Mouse (Mus musculus): Measurements from ENCODE around the gene Coq9.

Gene Coq9

DNA sequence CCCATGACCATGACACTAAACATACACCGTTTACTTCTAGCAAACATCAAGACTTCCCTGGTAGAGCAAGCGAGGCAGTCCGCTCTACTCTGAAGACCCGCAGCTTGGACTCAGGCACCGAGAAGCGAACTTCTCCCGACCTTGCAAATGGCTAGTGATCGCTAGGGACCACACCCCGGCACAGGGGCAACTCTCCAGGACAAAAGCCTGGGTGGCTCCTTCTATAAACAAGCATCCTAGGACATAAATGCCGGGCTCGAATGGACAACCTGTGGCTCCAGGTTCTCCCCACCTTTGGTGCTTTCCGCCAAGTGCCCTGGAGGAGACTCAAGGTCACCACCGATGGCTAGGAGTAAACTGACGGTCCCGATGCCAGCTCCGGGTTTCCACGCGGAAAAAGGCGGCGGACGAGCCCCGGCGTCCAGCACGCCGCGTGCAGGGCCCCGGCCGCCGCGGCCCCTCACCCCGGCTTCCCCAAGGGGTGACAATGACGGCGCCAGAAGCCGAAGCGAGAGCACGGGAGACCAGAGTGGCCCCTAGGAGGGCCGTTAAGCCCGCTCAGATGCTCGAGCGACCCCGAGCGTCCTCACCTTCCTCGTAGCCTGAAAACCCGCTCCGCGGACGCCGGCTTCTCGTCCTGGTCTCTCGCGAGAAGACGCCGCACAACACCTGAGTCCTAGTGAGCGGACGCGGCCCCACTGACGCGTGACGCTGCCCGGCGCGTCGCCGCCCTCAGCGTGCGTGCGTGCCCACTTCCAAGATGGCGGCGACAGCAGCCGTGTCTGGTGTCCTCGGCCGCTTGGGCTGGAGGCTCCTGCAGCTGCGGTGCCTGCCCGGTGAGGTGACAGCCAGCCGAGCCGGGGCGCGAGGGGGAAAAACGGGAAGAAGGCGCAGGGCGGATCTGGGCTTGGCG lies at the start of gene Coq9, which contains the start of gene Ciapin1:
Coq9 (plus strand) TSS at position 660 of the 913 bp plus-strand sequence.
Ciapin1 (minus strand) TSS at position 697 of the 913 bp plus-strand sequence.
- peak; percentile 94 to 98 for DNase-seq (ENCODE audit: low spot score in 2 of 2)

DNA sequence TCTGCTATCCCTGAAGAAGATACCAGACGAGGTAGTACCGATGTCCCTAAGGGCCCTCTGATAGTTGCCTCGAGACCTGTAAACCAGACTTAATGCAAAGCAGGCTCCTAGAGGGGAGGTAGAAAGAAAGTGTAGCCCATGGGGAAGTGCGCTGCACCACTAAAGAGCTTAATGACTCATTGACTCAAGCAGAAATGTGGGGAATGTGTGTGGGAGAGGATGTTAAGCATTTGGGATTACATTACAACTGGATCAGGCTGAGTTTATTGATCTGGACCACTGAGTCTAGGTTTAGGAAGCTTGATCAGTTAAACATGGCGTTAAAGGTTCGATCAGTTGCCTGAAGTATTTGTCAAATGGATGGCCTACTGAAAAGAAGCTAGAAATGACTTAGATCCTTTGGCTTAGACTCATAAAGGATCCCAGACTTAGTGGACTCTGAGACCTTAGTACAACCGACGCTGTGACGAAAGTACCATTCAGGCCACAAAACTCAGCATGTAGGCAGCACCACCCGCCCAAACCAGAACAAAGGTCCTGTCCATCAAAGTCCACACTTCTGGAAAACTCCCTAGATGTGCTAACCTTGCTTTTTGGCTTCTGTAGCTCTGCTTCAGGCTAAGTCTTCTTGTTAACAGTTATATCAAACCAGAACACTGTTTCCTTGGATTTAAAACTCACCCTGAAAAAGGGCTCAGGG lies 48.7 kb upstream of the Coq9 start:
- no peak for DNase-seq (ENCODE audit: low spot score in 2 of 2)

DNA sequence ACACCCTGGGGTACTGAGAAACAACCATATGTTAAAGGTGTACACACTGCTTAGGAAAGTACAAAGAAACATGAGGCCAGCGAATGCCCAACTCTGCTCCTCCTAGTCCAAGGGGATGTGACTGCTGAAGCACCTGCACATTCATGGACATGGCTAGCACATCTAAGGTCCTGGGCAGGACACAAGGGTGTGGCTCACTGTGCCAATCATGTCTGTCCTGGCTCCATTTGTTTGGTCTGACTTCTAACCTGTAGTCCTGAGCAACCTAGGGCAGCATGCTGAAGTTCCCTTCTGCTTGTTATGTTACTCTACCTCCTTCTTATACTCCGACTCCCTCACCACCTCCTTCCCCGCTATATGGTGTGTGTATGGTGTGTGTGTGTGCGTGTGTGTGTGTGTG lies 43.8 kb upstream of the Coq9 start:
- DNase-seq (ENCODE audit: low spot score in 2 of 2): no peak

DNA sequence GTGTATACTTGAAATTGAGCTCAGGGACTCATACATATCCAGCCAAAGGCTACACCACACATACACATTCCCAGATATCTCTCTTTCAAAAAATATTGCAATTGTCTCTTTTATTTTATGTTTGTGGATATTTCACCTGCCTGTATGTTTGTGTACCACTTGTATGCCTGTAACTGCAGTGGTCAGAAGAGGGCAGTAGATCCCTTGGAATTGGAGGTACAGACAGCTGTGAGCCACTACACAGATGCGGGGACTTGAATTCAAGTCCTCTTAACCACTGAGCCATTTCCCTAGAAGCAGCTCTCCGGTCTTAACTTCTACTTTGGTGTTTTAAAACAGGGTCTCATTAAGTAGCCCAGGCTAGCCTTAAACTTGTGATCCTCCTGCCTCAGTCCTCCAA lies 43.3 kb upstream of the Coq9 start:
- DNase-seq (ENCODE audit: low spot score in 2 of 2): no peak

DNA sequence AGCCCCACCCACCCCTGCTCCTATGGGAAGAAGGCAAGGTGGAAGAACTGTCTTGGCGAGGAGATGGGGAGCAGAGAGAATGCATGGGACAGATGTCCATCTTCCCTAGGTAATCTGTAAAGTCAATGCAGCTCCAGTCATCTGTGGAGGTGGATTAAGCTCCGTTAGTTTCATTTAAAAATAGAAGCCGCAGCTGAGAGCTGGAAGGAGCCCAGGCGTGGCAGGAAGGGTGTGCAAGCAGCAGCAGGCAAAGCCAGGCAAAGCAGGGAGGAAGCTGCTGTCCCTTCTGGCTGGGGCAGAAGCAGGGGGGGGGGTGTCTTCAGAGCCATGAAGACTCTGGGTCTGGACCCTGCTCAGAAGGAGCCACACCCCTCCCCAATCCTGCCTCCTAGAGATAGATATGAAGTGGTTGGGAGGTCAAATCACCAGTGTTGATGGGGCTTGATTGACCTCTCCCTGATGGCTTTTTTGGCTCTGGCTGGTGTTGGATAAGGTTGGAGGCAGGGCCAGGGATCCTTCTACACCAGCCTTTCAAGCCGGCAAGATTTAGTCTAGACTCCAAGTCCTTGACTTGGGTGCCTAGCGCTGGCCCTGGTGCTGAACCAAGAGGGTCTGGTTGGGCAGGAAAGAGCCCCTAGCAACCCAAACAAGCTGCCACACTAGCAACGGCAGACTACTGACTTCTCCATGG lies 37.7 kb upstream of the Coq9 start:
- DNase-seq (ENCODE audit: low spot score in 2 of 2): no peak

DNA sequence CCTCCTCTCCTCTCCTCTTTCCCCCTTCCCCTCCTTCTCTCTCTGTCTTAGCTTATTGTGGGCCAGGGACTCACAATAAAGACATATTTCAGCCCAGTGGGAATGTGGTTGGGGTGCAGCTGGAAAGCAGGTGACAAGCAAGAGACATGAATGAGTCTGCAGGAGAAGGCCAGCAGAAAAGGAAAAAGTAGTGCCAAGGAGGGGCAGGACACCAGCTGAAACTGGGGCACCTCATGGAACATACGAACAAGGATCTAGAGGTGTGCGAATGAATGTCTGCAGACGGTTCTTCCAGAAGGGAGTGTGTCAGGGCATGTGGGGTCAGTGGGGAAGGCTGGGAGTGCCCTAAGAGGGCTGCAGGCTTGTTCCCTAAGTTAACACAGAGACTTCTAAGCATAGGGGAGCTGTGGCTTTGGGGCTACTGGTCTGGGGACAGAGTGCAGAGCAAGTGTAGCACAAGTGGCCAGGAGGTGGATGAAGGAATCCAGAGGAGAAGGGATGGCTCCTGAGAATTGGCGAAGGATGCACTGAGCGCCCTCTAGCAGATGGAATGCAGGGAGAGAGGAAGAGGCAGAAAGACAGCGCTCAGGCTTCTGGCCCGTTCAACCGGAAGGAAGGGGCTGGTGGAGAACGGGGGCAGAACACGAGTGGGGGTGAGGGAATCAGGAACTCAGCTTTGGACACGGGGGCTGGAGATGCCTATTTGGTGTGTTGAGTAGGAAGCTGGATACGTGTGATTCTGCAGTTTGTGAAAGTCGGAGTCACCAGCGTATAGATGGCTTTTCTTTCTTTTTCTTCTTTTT lies 36.6 kb upstream of the Coq9 start:
- DNase-seq (ENCODE audit: low spot score in 2 of 2): no peak

DNA sequence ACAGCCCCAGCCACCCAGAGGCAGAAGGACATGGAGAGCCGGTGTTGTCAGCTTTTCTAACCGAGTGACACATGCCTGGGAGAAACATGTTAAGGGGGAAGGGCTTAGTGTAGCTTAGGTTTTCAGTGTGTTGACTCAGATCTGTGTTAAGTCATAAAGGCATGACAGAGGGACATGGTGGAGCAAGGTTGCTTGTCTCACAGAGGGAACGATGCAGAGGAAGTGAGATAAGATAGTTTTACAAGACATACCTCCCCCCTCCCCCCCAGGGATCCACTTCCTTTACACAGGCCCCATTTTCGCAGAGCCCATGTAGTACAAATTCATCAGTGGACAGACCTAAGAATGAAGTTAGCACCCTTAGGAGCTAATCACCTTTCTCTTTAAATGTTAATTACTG lies 35.7 kb upstream of the Coq9 start:
- no peak for DNase-seq (ENCODE audit: low spot score in 2 of 2)

DNA sequence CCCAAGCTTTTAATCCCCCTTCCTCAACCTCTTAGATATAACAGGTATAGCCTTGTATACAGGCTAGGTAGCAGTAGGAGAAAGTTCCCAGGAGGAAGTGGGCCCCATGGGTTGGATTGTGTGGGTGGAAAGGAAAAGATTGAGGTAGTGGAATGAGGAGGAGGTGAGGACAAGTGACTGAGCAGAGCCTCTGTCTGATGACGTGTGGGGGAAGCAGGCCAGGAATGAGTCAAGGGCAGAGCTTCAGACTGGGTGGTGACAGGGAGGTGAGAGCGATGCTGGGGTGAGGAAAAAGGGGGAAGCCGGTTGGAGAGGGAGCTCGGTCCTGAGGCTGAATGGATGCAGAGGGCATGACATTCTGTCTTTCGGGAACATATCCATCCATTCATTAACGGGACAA lies 34.6 kb upstream of the Coq9 start:
- DNase-seq (ENCODE audit: low spot score in 2 of 2): no peak

DNA sequence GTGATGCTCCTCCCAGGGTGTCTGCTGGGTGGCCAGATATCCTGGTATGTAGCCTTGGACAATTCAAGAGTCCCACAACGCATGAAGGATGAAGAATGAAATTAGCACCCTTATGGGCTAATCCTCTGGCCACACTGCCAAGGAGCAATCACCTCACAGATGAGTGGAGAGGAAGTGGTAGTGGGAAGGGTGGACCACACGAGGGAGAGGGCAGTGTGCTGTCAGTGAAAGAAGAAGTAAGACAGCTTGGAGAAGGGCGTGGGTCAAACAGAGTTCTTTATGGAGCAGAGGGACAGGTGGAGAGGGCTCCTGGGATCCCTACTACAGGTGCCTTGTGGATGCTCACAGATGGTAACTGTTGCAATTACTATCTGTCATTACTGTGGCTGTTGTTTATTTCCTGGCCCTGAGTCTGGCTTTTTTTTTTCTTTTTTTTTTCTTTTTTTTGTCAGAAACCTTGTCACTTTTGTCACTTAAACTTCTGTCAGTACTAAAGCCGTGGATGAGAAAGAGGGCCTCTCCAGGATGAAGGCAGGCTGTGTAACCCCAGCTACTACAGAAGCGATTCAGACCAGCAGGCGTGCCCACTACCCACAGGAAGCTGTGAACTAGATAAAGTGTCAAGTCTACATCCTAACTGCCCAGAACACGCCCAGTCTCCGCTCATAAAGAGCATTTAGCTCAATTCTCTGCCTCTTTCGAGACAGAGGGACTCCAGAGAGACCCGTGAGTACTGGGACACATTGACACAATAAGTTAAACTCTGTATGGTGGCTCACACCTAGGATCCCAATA lies 33.4 kb upstream of the Coq9 start:
- no peak for DNase-seq (ENCODE audit: low spot score in 2 of 2)

DNA sequence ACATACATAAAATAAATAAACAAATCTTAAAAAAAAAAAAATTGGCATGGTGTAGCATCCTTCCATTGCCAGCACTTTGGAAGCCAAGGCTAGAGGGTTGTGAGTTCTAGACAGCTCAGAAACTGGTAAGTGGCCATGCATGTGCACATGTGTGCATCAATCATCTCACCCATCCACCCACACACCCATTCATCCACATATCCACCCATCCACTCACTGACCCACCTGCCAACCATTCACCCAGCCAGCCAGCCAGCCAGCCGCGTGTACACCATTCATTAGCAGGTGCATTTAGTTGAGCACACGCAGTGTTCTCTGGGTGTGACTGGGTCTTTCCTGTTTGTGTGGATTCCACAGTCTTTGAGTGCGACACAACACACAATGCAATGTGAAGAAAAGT lies 32.3 kb upstream of the Coq9 start:
- DNase-seq (ENCODE audit: low spot score in 2 of 2): no peak

DNA sequence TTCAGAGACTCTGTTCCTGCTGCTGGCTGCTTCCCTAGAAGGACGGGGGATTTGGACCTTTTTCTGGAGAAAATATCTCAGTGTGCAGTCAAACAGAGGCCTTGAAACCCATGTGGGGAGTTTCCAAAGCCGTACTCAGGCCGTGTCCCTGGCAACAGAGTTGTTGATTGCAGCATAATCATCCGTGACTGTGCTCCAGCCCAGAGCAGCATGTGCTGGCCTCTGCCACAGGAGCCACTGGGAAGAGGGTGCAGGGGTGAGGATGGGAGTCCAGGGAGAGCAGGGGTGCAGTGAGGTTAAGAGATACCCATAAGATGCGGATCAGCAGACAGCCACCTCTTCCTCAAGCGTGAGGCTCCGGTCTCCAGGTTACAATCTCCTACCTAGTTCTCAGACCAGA lies 30.6 kb upstream of the Coq9 start:
- no peak for DNase-seq (ENCODE audit: low spot score in 2 of 2)

DNA sequence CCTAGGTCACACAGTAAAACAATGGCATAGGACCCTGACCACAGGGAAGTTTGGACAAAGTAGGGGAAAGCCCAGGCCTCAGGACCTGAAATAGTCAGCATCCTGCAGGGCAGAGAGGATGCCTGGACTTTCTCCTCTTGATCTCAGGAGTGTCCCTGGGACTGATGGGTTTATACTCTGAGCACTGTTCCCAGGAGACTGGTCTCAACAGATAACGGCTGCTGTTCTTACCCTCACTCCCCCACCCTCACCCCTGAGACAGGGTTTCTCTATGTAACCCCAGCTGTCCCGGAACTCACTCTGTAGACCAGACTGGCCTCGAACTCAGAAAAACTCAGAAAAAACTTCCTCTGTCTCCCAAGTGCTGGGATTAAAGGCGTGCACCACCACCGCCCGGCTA lies 29.7 kb upstream of the Coq9 start:
- DNase-seq (ENCODE audit: low spot score in 2 of 2): no peak

DNA sequence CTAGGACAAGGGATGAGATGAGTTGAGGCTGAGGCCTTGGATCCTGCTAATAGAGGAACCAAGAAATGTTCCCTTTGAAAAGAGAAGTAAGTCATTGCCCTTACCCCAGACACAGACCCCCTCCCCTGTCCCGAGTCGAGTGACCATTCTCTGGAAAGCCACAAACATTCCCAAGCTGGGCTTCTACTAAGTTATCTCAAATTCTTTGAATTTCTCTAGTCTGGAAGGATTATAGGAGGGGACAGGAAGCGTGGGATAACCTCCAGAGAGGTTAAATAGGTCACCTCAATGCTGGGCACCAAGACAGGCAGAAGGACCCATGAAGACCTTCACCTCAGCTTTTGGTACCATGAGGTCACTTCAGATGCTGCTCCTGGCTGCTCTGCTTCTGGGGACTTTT lies 28.0 kb upstream of the Coq9 start, which contains the start of gene Ccl17:
Ccl17 (plus strand) TSS at position 301 of the 400 bp plus-strand sequence.
- no peak for DNase-seq (ENCODE audit: low spot score in 2 of 2)

DNA sequence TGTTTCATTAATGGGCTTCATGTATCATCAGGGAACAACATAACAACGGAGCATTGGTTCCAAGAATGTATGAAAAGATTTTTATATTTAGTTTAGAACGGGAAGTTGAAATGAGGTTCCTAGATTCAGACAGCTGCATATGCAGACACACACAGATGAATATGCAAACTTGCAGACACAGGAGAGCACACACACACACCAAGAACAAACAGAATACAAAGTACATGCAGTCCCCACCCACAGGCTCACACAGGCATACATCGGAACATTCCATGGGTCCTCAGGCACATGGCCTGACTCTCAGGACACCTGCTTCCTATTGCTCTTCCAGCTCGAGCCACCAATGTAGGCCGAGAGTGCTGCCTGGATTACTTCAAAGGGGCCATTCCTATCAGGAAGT lies 27.3 kb upstream of the Coq9 start:
- no peak for DNase-seq (ENCODE audit: low spot score in 2 of 2)

DNA sequence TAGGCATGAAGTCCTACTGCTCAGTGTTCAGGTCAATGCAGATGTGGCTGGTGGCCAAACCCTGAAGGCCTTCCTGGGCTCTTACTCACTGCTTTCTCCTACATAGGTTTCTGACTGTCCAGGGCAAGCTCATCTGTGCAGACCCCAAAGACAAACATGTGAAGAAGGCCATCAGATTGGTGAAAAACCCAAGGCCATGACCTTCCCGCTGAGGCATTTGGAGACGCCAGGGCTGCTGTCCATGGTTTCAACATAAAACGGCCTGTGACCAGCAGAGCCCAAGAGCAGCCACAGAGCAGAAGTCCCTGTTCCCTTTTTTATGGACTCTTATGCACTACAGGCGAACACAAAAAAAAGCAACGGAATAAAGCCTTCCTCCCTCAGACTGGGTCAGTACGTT lies 26.5 kb upstream of the Coq9 start:
- no peak for DNase-seq (ENCODE audit: low spot score in 2 of 2)

DNA sequence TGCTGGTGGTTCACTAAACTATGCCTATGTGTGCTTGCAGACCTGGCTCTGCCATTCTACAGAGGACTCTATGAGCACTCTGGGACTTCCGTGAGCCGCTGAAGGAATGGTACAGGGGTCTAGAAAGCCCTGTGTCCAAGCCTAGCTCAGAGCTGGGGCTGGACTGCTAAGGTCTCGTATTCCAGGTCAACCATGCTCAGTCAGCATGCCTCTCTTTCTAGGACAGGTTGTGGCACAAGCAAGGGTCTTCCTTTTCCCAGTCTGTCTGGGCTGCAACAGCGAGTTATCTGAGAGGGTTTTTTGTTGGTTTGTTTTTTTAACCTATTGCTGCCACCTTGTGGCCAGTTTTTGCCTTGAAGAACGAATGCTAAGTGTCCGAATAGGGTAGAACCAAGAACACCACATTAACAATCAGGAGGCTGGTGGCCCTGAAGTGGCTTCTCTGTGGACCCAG lies 25.4 kb upstream of the Coq9 start:
- peak; percentile 87 to 94 for DNase-seq (ENCODE audit: low spot score in 2 of 2)

DNA sequence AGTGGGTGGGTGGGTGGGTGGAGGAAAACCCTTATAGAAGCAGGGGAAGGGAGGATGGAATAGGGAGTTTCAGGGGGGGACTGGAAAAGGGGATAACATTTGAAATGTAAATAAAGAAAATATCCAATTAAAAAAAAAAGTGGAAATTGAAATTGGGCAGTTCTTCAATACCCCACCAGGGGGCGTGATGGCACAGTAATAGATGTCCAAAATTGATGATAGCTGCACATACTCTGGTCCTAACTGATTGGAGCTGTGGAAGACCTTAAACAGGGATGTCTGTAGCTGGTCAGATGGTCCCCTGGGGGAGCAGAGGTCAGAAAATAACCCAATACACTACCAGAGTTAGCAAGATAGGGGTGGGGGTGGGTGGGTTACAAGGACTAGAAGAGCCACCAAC lies 23.6 kb upstream of the Coq9 start:
- DNase-seq (ENCODE audit: low spot score in 2 of 2): peak; percentile 49 to 81

DNA sequence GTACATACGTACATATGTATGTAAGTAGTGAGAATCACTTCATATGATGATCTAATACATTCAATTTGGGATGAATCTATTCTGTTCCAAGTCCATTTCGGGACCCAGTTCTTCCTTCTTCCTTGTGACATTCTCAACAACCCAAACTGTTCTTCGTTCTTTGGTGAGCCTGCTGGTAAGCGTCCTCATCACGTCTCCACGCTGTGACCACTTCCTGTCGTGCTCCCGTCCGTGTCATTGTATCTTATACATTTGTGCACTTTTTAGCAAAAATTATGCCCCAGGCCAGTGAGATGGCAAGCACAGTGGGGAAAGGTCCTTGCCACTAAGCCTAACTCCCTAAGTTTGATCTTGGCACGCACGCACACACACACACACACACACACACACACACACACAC lies 20.2 kb upstream of the Coq9 start:
- DNase-seq (ENCODE audit: low spot score in 2 of 2): no peak

DNA sequence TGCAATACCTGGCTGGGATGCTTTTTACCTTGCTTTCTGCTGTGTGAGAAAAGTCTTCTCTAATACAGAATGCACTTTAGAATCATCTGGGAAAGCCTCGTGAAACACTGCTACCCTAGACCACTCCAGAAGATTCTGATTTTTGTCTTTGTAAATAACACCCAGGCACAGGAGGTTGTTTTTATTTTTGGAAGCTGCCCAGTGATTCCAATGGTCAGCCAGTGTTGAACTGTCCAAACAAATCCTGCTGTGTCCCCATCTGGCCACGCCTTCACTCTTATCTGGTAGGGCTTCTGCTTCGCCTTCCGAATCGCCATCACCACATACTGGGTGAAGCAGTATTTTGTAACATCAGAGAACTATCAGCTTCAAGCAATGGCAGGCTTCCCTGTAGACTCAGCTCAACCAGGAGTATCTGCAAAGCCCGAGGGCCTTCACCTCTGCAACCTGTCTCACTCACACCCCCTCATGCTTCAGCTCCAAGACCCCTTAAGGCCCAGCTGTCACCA lies 18.4 kb upstream of the Coq9 start:
- peak in 1 of 2 experiments; percentile 59 for DNase-seq (ENCODE audit: low spot score in 2 of 2)

DNA sequence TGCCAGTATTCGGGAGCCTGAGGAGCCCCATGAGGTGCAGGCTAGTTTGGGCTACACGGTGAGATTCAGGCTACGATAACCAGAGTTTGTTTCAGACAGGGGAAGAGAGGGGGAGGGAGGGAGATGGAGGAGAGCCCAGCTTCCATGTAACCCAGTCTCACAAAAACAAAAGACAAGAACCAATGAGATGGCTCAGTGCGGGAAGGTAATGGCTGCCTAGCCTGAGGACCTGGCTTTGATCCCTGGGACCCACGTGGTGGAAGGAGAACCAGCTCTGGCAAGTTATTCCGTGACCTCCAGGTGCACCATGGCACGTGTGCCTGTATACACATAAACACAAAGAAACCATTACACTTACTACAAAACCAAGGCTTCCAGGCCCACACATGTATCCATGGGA lies 17.6 kb upstream of the Coq9 start:
- DNase-seq (ENCODE audit: low spot score in 2 of 2): peak in 1 of 2 experiments; percentile 57
